Mouse (Mus musculus) lung, embryonic 14.5 days (tissue): ENCODE data around the gene Zfp526. TPM values are rescaled to one million over a fixed set of nuclear protein-coding genes. Genes with fewer than 3 reads are reported as not detected.

Experiments used
- ATAC-seq: fragments of 200-750 bp; cut with Nextera tagmentation; 2 replicates; pipeline ENCODE4 v1.8.0; 2017; ENCODE audit warnings: mild to moderate bottlenecking, moderate TSS enrichment, moderate library complexity; ENCODE audit not compliant: insufficient read depth
- DNase-seq: peaks from one replicate; pipeline ENCODE4 v3.0.0-alpha.2; 2015
- H3K27ac ChIP-seq: fragments of 300-500 bp; sonication (generic); 2 replicates; pipeline ENCODE4 v1.5.1; 2014; ENCODE audit warnings: low read depth, mild to moderate bottlenecking, moderate library complexity
- H3K27me3 ChIP-seq: fragments of 300-500 bp; sonication (generic); 2 replicates; pipeline ENCODE4 v1.6.1; 2014; ENCODE audit warnings: low read length, control low read depth; ENCODE audit not compliant: insufficient read depth
- H3K36me3 ChIP-seq: fragments of 300-500 bp; sonication (generic); 2 replicates; pipeline ENCODE4 v1.6.1; 2014; ENCODE audit warnings: control low read depth; ENCODE audit not compliant: insufficient read depth
- H3K4me1 ChIP-seq: fragments of 300-500 bp; sonication (generic); 2 replicates; pipeline ENCODE4 v1.6.1; 2014; ENCODE audit warnings: antibody characterized with exemption, control low read depth; ENCODE audit not compliant: insufficient read depth
- H3K4me2 ChIP-seq: fragments of 300-500 bp; sonication (generic); 2 replicates; pipeline ENCODE4 v1.6.1; 2014; ENCODE audit warnings: mild to moderate bottlenecking
- H3K4me3 ChIP-seq: fragments of 300-500 bp; sonication (generic); 2 replicates; pipeline ENCODE4 v1.5.1; 2014; ENCODE audit warnings: low read depth, low read length
- H3K9ac ChIP-seq: fragments of 300-500 bp; sonication (generic); 2 replicates; pipeline ENCODE4 v1.6.1; 2014
- H3K9me3 ChIP-seq: fragments of 300-500 bp; sonication (generic); 2 replicates; pipeline ENCODE4 v1.6.1; 2016; ENCODE audit warnings: low read depth, low read length, control low read depth
- CTCF ChIP-seq: IDR thresholded peaks from 2 replicates; pipeline ENCODE4 v1.5.1; 2016; ENCODE audit warnings: antibody characterized with exemption, low read depth
- WGBS: fragments of 180-500 bp; shearing (Covaris S2); extraction: QIAGEN DNeasy Blood & Tissue Kit; methylation state at CpG from one replicate; pipeline ENCODE4 v1.1.7; 2014; 5-methylcytosine and 5-hydroxymethylcytosine counted together
- polyA plus RNA-seq: library from polyadenylated mRNA; unstranded; fragments of >200 nt; fragmentation: Nextera tagmentation; extraction: Ambion mirVana; gene quantifications from 2 replicates; pipeline ENCODE4 v1.2.1, GENCODE M21; 2014

Zfp526 gene
- polyA plus RNA-seq, 1 experiment from 2014 or later, result 3.8 TPM

DNA sequence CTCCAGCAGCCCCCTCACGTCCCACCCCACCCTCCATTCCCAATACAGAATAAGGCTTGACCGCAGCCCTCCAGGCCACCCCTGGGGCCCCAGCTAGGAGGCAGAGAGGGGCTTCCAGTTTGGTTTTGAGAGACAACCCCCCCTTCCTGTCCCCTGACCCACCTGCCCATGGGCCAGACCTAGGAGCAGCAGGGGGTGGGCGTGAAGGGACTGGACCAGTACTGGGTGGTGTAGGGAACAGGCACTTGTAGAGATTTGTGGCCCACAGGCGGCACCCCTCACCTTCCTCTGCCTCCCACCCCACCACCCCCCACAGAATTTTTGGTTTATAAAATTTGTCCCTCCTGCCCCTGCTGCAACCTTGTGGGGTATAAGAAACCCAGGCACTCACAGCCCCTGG lies 22.1 kb downstream of the Zfp526 start:
- Histone ChIP-seq H3K9ac (no peak overlapping the region), H3K4me3 (no peak overlapping the region), H3K27me3 (no peaks in the 10 kb centered on the region), H3K36me3 (peaks cover 45% of the 10 kb centered on the region), H3K4me1 (peaks cover 20% of the 10 kb centered on the region), H3K27ac (no peak overlapping the region), H3K4me2 (no peak overlapping the region), H3K9me3 (no peaks in the 10 kb centered on the region)
- no peak for ATAC-seq
- WGBS, result 92% methylated on average over 4 of the region's 4 CpGs
- DNase-seq, result no peak
- TF ChIP-seq CTCF, result no peak

DNA sequence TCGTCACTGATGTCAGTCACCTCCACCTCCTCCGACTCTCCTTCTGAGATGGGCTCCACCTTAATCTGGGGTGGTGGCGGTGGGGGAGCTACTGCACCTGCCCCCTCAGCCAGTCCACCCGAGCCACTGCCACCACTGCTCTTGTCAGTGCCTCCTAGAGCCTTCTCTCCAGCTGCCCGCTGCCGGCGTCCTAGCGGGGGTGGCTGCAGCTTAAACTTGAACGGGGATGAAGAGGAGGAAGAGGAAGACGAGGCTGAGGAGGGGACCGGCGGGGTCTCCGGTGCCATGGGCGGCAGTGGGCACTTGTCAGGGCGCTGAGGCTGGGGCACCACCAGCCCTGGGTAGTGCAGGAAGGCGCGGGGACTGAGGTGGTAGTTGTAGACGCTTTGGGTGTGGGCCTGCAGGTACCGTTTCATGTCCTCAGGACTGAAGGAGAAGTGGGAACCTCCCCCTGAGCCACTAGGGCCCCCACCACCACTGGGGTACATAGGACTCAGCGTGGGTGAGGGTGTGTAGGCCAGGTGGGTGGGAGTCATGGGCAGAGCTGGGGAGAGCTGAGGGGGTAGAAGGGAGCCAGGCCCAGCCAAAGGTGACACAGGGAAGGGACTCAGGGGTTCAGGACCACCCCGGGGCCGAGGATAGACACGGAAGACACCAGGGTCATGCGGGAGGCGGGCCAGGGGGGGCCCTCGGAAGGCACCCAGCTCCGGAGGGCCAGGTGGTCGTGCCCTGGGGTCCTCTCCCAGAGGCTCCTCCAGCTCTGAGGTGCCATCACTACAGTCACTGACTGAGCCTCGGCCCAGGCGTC lies 23.5 kb downstream of the Zfp526 start:
- no peaks in the 10 kb centered on the region for H3K27me3 ChIP-seq
- H3K4me1 ChIP-seq, result peaks cover 20% of the 10 kb centered on the region
- H3K27ac ChIP-seq, result no peak overlapping the region; the same call in 1 of the 2 replicates
- 0 out of 2 replicates have a peak overlapping the region, but pooled peaks have one; percentile 2 for H3K4me3 ChIP-seq
- 82% methylated on average over 30 of the region's 30 CpGs for WGBS
- H3K9me3 ChIP-seq, result no peaks in the 10 kb centered on the region
- no peak for TF ChIP-seq CTCF
- no peak for DNase-seq
- peaks cover 45% of the 10 kb centered on the region for H3K36me3 ChIP-seq
- H3K4me2 ChIP-seq, result no peak overlapping the region
- no peak for ATAC-seq
- no peak overlapping the region for H3K9ac ChIP-seq

DNA sequence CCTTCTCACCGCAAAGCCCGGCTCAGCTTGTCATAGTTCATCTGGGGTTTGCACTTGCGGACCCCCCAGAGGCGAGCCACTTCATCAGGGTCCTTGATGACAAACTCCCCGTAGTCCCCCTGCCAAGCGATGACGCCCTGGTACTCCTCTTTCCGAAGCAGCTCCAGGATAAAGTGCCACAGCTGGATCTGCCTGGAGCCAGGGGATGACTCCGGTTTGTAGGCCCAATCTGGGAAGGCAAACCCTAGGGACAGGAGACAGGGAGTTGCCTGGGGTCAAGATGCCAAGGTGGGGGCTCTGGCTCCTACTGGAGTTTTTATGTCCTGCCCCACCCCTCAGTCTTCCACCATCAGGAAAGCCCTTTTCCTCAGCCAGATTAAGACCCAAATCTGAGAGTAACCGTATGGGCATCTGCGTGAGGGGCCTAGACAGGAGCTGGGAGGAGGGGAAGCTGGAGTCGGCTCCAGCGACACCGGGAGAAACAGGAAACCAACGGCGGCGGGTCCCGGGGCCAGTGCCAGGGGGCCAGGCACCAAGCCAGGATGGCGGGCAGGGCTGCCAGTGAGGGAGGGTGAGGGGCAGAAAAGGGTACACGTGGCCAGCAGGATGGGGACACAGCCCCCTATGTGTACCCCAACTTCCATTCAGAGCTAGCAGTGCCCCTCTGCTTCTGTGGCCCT lies 25.0 kb downstream of the Zfp526 start:
- DNase-seq (peak; percentile 46), ATAC-seq (no peak)
- H3K4me2 ChIP-seq, result peak overlapping the region; percentile 99
- H3K9ac ChIP-seq, result peak overlapping the region; percentile 95
- peaks cover 20% of the 10 kb centered on the region for H3K4me1 ChIP-seq
- peak overlapping the region; percentile 99 for H3K27ac ChIP-seq
- H3K27me3 ChIP-seq, result no peaks in the 10 kb centered on the region
- no peak for TF ChIP-seq CTCF
- H3K4me3 ChIP-seq, result peak overlapping the region; percentile 98
- H3K36me3 ChIP-seq, result peaks cover 42% of the 10 kb centered on the region
- H3K9me3 ChIP-seq, result no peaks in the 10 kb centered on the region
- WGBS, result 38% methylated on average over 20 of the region's 20 CpGs

DNA sequence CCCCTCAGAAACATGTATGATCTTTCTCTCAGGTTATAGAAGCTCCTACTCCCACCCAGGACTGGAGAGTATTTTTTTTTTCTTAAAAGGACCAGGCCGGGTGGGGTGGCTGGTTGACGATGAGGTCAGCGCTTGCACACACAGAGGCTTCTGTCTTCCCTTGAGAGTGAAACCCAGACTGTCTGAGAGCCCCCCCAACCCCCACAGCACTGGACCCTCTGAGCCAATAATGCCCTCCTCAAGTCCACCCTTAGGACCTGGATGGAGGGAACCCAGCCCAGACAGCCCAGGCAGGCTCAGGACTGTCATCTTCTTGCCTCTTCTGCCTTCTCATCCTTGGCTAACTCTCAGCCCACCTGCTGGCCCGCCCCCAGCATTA lies 25.5 kb downstream of the Zfp526 start:
- ATAC-seq, result no peak
- peak overlapping the region; percentile 99 for H3K27ac ChIP-seq
- peaks cover 20% of the 10 kb centered on the region for H3K4me1 ChIP-seq
- peak; percentile 29 for DNase-seq
- H3K4me2 ChIP-seq, result peak overlapping the region; percentile 99
- H3K27me3 ChIP-seq, result no peaks in the 10 kb centered on the region
- H3K9me3 ChIP-seq, result no peaks in the 10 kb centered on the region
- peaks cover 40% of the 10 kb centered on the region for H3K36me3 ChIP-seq
- 35% methylated on average over 4 of the region's 4 CpGs for WGBS
- H3K9ac ChIP-seq, result peak overlapping the region; percentile 95
- TF ChIP-seq CTCF, result no peak
- H3K4me3 ChIP-seq, result peak overlapping the region; percentile 98

DNA sequence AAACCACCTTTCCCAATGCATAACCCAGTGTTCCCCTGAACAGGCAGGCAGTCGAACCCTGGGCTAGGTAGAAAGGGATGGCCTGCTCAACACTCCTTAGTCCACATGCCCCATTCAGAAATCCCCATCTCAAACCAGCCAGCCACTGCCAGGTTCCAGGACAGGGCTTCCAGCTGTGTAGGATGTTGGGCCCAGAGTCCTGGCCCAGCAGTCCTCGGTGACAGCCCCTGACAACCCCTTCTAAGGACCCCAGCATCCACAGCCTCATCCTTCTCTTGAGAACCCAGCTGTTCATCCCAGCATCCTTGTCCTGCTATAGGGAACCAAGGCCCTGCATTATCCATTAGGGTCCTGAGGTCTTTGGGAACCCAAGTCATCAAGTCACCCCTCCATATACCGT lies 26.3 kb downstream of the Zfp526 start:
- Histone ChIP-seq H3K4me3 (peak overlapping the region; percentile 98), H3K9ac (peak overlapping the region; percentile 95), H3K27ac (peak overlapping the region; percentile 99), H3K9me3 (no peaks in the 10 kb centered on the region), H3K4me2 (peak overlapping the region; percentile 99), H3K27me3 (no peaks in the 10 kb centered on the region), H3K36me3 (peaks cover 36% of the 10 kb centered on the region), H3K4me1 (peaks cover 20% of the 10 kb centered on the region)
- DNase-seq, result no peak
- 9% methylated on average over 3 of the region's 3 CpGs for WGBS
- ATAC-seq, result no peak
- no peak for TF ChIP-seq CTCF

DNA sequence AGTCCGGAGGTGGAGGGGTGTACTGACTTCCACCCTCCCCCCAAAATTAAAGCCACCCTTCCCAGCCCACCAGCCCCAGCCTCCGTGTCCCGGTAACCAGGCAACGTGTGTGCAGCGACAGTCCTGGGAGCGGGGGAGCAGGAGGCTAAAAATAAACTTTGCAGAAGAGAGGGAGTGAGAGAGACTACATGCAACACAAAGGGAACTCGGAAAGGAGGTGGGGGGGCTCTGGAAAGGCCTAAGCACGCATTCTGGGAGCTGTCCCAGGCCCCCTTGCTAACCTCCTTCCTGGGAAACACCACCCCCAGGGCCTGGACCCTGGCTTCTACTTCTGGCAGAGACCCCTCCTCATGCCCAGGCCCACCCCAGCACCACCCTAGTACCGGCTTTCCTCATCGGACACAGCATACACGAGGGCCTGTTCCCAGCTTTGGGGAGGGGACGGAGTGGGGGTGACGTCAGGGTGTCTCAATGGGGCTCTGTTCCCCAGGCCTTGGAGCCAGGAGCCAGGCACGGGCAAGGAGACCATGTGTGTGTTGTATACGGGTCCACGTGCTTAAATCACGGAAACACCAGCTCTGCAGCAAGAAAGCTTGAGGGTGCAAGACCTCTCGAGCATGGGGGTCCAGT lies 26.9 kb downstream of the Zfp526 start:
- Histone ChIP-seq H3K9me3 (no peaks in the 10 kb centered on the region), H3K27ac (peak overlapping the region; percentile 99), H3K4me3 (peak overlapping the region; percentile 98), H3K4me1 (peaks cover 20% of the 10 kb centered on the region), H3K27me3 (no peaks in the 10 kb centered on the region), H3K4me2 (peak overlapping the region; percentile 99), H3K36me3 (peaks cover 30% of the 10 kb centered on the region), H3K9ac (peak overlapping the region; percentile 95)
- TF ChIP-seq CTCF, result no peak
- peak; percentile 4; the same call in 1 of the 2 replicates for ATAC-seq
- under 1% methylated on average over 18 of the region's 18 CpGs for WGBS
- peak; percentile 65 for DNase-seq
